Mouse (Mus musculus) forebrain, embryonic 14.5 days (tissue): ENCODE results near the gene Rora. TPM values are rescaled to one million over a fixed set of nuclear protein-coding genes. Genes with fewer than 3 reads are reported as not detected.

Source experiments
- ATAC-seq: fragments of 200-750 bp; cut with Nextera tagmentation; 2 replicates; pipeline ENCODE4 v1.8.0; 2017; ENCODE audit warnings: mild to moderate bottlenecking, moderate library complexity
- DNase-seq: peaks from one replicate; pipeline ENCODE4 v3.0.0-alpha.2; 2015; ENCODE audit warnings: low spot score
- H3K27ac ChIP-seq: fragments of 300-500 bp; sonication (generic); 2 replicates; pipeline ENCODE4 v1.5.1; 2014; ENCODE audit warnings: low read depth, mild to moderate bottlenecking, control low read depth, low read length, moderate library complexity
- H3K27me3 ChIP-seq: fragments of 300-500 bp; sonication (generic); replicated peaks from 2 replicates; pipeline ENCODE4 v1.6.1; 2014; ENCODE audit warnings: low read length, control low read depth, mixed read lengths; ENCODE audit not compliant: control insufficient read depth, insufficient read depth
- H3K36me3 ChIP-seq: fragments of 300-500 bp; sonication (generic); 2 replicates; pipeline ENCODE4 v1.6.1; 2014; ENCODE audit warnings: low read length, control low read depth; ENCODE audit not compliant: control insufficient read depth, insufficient read depth
- H3K4me1 ChIP-seq: fragments of 300-500 bp; sonication (generic); 2 replicates; pipeline ENCODE4 v1.6.1; 2014; ENCODE audit warnings: antibody characterized with exemption, low read length, control low read depth; ENCODE audit not compliant: control insufficient read depth, insufficient read depth
- H3K4me2 ChIP-seq: fragments of 300-500 bp; sonication (generic); 2 replicates; pipeline ENCODE4 v1.6.1; 2014; ENCODE audit warnings: mild to moderate bottlenecking, control low read depth, low read length
- H3K4me3 ChIP-seq: fragments of 300-500 bp; sonication (generic); 2 replicates; pipeline ENCODE4 v1.5.1; 2014; ENCODE audit warnings: low read depth, low read length, control low read depth
- H3K9ac ChIP-seq: fragments of 300-500 bp; sonication (generic); 2 replicates; pipeline ENCODE4 v1.6.1; 2014; ENCODE audit warnings: mild to moderate bottlenecking, low read length, control low read depth, moderate library complexity
- H3K9me3 ChIP-seq: fragments of 300-500 bp; sonication (generic); replicated peaks from 2 replicates; pipeline ENCODE4 v1.6.1; 2016; ENCODE audit warnings: low read length, control low read depth, mixed read lengths; ENCODE audit not compliant: control insufficient read depth
- WGBS: fragments of 180-500 bp; shearing (Covaris S2); extraction: QIAGEN DNeasy Blood & Tissue Kit; methylation state at CpG from one replicate; pipeline ENCODE4 v1.1.7; 2014; 5-methylcytosine and 5-hydroxymethylcytosine counted together
- polyA plus RNA-seq: library from polyadenylated mRNA; unstranded; fragments of >200 nt; fragmentation: Nextera tagmentation; extraction: Ambion mirVana; gene quantifications from 2 replicates; pipeline ENCODE4 v1.2.1, GENCODE M21; 2014

Gene Rora
- polyA plus RNA-seq, 1 experiment from 2014 or later: 15.2 TPM

DNA sequence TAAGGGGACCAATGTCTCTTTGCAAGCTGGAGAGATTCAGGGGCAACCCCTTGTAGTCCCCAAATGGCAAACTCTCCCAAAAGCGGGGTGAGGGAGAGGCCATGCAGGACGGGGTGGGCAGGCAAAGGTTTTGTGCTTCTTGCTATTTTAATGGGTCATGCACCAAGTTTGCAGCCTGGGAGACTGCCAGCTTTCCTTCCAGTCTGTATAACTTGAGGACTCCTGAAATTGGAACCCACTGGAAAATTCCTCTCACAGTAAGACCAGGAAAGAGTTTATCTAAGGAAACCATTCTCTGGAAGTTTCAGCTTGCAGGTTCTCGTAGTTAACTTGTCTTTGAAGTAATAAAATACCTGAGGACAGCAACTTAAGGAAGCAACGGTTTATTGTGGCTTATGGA lies 326.5 kb downstream of the Rora start:
- no peaks in the 10 kb centered on the region for H3K27me3 ChIP-seq

DNA sequence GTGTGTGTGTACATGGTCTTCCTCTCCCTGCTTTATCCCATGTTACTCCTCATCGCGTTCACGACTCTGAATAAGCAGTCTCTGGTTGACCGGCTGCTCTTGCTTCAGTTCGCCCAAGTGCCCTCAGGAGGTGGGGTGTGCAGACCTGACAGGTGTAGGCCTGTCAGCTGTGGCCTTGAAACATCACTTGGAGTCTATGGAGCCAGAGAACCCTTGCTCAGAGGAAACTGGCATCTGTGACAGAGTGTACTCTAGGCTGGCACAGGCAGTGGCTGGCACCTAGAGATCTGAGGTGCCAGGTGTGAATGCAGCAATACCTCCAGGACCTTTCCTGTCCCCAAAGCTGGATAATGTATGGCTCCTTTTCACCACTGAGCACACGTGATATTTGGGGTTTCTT lies 331.5 kb downstream of the Rora start:
- Histone ChIP-seq H3K9ac (no peak overlapping the region), H3K27ac (no peak overlapping the region), H3K4me2 (no peak overlapping the region), H3K36me3 (no peaks in the 10 kb centered on the region), H3K4me3 (no peak overlapping the region), H3K9me3 (no peaks in the 10 kb centered on the region), H3K27me3 (no peaks in the 10 kb centered on the region), H3K4me1 (no peaks in the 10 kb centered on the region)
- ATAC-seq: no peak
- no peak for DNase-seq
- WGBS: 84% methylated on average over 6 of the region's 6 CpGs

More for the DNA sequence above, 326.5 kb downstream of the Rora start:
- no peak overlapping the region for H3K4me3 ChIP-seq
- no peak overlapping the region for H3K27ac ChIP-seq
- no peak overlapping the region for H3K9ac ChIP-seq
- no peaks in the 10 kb centered on the region for H3K36me3 ChIP-seq
- H3K9me3 ChIP-seq: no peaks in the 10 kb centered on the region
- H3K4me2 ChIP-seq: no peak overlapping the region
- WGBS: 81% methylated on average over 4 of the region's 4 CpGs
- ATAC-seq: no peak
- H3K4me1 ChIP-seq: peaks cover 14% of the 10 kb centered on the region
- DNase-seq: no peak

DNA sequence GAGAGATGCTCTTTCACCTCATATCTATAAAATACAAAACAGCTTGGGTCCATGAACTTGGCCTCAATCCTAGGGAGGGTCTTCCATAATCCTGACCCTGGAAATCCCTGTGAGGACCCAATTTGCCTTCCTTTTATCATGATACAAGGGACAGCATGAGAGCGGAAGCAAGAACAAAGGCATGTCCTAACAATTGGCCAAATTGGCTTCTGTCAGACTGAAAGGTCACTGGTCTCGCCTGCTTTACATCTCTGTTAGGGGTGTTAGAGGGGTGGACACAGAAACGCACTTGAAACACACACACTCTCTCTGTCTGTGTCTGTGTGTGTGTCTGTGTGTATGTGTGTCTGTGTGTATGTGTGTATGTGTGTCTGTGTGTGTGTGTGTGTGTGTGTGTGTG lies 332.2 kb downstream of the Rora start:
- H3K36me3 ChIP-seq: no peaks in the 10 kb centered on the region
- no peaks in the 10 kb centered on the region for H3K9me3 ChIP-seq
- no peaks in the 10 kb centered on the region for H3K27me3 ChIP-seq
- 30% methylated on average over 3 of the region's 3 CpGs for WGBS
- no peak overlapping the region for H3K4me3 ChIP-seq
- DNase-seq (no peak), ATAC-seq (no peak)
- H3K9ac ChIP-seq: no peak overlapping the region
- H3K4me2 ChIP-seq: no peak overlapping the region
- no peaks in the 10 kb centered on the region for H3K4me1 ChIP-seq
- no peak overlapping the region for H3K27ac ChIP-seq

DNA sequence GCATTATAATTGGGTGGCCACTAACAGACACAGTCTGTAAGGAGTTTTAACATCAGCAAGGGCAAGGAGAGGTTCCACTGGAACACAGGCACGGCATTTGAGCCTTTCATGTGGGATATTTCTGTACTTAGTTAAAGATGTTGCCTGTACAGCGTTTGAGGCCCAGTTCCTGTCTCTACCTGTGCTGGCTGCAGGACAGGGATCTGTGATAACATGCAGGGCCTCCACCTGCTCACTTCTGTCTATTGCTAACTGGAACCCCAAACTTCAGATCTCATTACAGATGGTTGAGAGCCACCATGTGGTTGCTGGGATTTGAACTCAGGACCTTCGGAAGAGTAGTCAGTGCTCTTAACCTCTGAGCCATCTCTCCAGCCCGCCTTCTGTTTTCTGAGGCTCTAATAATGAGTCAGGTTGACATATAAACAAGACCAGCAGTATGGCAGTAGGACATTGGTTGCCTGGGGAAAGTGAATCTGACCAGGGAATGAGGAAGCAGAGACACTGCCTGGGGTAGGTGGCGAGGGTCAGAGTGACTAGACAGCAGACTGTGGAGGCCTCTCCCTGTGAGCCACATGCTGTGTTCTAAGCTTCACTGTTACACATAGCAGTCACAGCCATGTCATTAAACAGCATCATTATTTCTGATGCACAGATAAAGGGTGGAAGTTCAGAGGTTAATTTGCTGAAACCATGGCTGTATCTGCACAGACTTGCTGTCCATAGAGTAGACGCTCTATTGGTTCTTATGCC lies 333.9 kb downstream of the Rora start:
- Histone ChIP-seq H3K9me3 (no peaks in the 10 kb centered on the region), H3K4me3 (no peak overlapping the region), H3K9ac (no peak overlapping the region), H3K36me3 (no peaks in the 10 kb centered on the region), H3K4me1 (0 out of 2 replicates have a peak, but pooled peaks cover 3% of the 10 kb centered on the region), H3K4me2 (no peak overlapping the region), H3K27ac (no peak overlapping the region), H3K27me3 (no peaks in the 10 kb centered on the region)
- DNase-seq (no peak), ATAC-seq (no peak)
- WGBS: 89% methylated on average over 6 of the region's 6 CpGs

DNA sequence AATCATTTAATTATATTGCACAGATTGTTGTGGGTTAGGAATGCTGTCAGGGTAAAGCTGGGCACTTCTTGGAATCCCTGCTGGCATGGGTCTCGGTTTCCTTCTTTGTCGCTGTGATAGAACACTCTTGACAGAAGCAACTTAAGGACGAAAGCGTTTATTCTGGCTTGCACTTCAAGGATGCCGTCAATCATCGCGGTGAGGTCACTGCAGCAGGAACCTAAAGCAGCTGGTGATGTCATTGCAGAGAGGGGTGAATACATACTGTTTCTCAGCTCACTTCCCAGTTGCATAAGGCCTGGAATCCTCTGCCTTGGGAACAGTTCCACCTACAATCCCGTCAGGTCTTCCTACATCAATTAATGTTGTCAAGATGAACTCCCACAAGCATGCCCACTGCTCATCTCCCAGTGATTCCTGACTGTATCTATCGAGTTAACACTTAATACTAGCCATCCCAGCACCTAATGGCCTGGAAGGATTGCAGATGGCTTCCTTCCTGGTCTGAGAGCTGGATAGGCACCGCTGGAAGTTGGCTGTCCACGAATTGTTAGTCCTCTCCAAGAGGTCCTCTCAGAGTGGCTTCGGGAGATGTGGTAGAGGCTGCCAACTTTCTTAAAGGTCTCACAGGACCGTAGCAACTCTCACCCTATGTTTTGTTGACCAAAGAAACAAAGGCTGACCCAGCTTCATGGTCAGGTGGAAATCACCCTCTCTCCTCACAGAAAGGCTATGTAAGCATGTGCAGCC lies 334.8 kb downstream of the Rora start:
- H3K9ac ChIP-seq: no peak overlapping the region
- no peak overlapping the region for H3K4me2 ChIP-seq
- H3K4me3 ChIP-seq: no peak overlapping the region
- H3K27me3 ChIP-seq: no peaks in the 10 kb centered on the region
- DNase-seq (peak; percentile 41), ATAC-seq (no peak)
- no peak overlapping the region for H3K27ac ChIP-seq
- H3K36me3 ChIP-seq: no peaks in the 10 kb centered on the region
- H3K9me3 ChIP-seq: no peaks in the 10 kb centered on the region
- WGBS: 72% methylated on average over 13 of the region's 13 CpGs
- H3K4me1 ChIP-seq: 0 out of 2 replicates have a peak, but pooled peaks cover 3% of the 10 kb centered on the region

DNA sequence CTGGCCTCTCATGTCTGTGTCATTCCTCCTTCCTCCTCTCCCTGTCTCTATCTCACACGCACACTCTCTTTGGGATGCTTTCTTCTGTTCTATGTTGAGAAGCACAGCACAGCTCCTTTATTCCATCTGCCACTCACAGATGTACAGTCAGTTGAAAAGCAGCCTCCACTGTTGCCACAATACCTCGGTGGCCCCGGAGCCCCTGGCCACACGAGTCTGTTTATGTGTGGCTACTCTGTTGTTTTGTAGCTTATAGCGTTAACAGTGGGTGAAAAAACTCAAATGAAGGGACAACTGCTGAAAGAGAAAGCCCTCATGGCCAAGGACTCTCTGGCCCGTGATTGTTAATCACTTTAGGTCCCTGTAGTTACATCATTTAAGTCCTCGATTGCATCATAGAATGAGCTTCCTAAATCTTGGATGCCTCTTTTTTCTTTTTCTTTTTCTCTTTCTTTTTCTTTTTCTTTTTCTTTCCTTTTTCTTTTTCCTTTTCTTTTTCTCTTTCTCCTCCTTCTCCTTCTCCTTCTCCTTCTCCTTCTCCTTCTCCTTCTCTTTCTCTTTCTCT lies 336.4 kb downstream of the Rora start:
- Histone ChIP-seq H3K4me3 (no peak overlapping the region), H3K36me3 (no peaks in the 10 kb centered on the region), H3K9ac (no peak overlapping the region), H3K4me2 (no peak overlapping the region), H3K27me3 (no peaks in the 10 kb centered on the region), H3K4me1 (0 out of 2 replicates have a peak, but pooled peaks cover 3% of the 10 kb centered on the region), H3K27ac (no peak overlapping the region), H3K9me3 (no peaks in the 10 kb centered on the region)
- no peak for DNase-seq
- ATAC-seq: no peak
- WGBS: 39% methylated on average over 7 of the region's 7 CpGs

DNA sequence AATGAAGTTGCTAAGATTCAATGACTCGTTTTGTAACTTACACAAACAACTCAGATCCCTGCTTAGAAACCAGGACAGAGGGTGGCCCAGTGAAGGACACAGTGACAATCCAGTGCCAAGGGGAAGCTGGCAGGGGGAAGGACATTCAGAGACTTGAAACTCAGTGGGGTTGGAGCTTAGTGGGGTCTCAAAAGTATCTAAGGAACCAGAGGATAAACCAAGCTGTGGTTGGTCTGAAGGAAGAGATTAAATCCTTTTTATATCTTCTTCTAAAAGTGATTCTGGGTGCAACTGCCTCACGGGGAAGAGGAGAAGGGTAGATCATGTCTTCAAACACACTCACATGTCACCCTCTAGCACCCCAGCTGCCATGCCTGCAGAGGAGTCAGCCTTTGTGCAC lies 340.3 kb downstream of the Rora start:
- no peak overlapping the region for H3K27ac ChIP-seq
- no peak overlapping the region for H3K9ac ChIP-seq
- no peak overlapping the region for H3K4me3 ChIP-seq
- H3K36me3 ChIP-seq: no peaks in the 10 kb centered on the region
- H3K4me2 ChIP-seq: no peak overlapping the region
- H3K9me3 ChIP-seq: no peaks in the 10 kb centered on the region
- H3K27me3 ChIP-seq: no peaks in the 10 kb centered on the region
- H3K4me1 ChIP-seq: 0 out of 2 replicates have a peak, but pooled peaks cover 3% of the 10 kb centered on the region
- no peak for ATAC-seq
- no peak for DNase-seq
- WGBS: 55% methylated on average over 2 of the region's 2 CpGs

DNA sequence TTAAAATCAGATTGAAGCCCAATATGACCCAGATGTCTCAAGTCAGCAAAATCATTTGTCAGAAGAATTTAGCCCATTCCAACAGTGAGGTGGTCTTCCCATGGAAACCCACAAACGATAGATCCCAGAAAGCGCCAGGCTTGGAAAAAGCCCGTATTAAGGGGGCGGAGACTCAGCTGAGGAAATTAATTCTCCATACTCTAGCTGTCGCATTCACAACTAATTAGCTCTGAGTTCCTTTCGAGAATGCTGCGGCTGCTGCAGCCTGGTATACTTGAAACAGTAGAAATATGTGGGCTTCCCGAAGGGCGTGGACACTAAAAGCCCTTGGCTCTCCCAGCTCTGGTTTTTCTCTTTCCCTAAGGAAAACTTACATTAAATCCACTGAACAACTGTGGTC lies 345.4 kb downstream of the Rora start:
- DNase-seq: no peak
- no peaks in the 10 kb centered on the region for H3K27me3 ChIP-seq
- no peak overlapping the region for H3K27ac ChIP-seq
- H3K4me2 ChIP-seq: no peak overlapping the region
- WGBS: 54% methylated on average over 9 of the region's 9 CpGs
- no peaks in the 10 kb centered on the region for H3K9me3 ChIP-seq
- no peaks in the 10 kb centered on the region for H3K4me1 ChIP-seq
- no peak for ATAC-seq
- no peaks in the 10 kb centered on the region for H3K36me3 ChIP-seq
- H3K4me3 ChIP-seq: no peak overlapping the region
- H3K9ac ChIP-seq: no peak overlapping the region

DNA sequence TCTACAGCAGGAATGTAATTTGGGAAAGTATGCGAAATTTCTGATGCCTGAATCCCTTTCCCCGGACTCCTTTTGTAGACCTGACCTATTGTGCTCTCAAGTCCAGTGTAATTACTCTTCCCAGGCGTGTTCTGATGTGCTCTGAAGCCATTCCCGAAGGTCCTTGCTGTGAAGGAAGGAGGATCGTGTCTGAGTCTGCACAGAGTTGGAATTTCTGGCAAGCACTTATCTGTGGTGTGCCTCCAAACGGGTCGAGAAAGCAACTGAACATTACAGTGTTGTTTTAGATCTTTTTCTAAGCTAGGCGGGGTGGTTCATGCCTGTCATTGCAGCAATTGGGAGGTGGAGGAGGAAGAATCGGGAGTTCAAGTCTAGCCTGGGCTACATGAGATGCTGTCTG lies 350.9 kb downstream of the Rora start:
- Histone ChIP-seq H3K4me3 (no peak overlapping the region), H3K4me2 (no peak overlapping the region), H3K4me1 (no peaks in the 10 kb centered on the region), H3K36me3 (no peaks in the 10 kb centered on the region), H3K27ac (no peak overlapping the region), H3K9me3 (no peaks in the 10 kb centered on the region), H3K9ac (no peak overlapping the region), H3K27me3 (no peaks in the 10 kb centered on the region)
- ATAC-seq (no peak), DNase-seq (no peak)
- 74% methylated on average over 9 of the region's 9 CpGs for WGBS
